Mouse (Mus musculus) limb, embryonic 10.5 days (tissue): ENCODE measurements around the gene Gstm7. TPM values are rescaled to one million over a fixed set of nuclear protein-coding genes. Genes with fewer than 3 reads are reported as not detected.
"Not testable (repeated sequence)": the region's sequence is repeated elsewhere in the genome, so short reads cannot be mapped to it uniquely, and the experiment has no call there.

Source experiments
- DNase-seq: peaks from one replicate; pipeline ENCODE4 v3.0.0-alpha.2; 2017; ENCODE audit warnings: low spot score
- H3K27ac ChIP-seq: fragments of 300-500 bp; sonication (generic); 2 replicates; pipeline ENCODE4 v1.5.1; 2016; ENCODE audit warnings: mild to moderate bottlenecking
- H3K27me3 ChIP-seq: fragments of 300-500 bp; sonication (generic); 2 replicates; pipeline ENCODE4 v1.6.1; 2016; ENCODE audit warnings: low read depth, mild to moderate bottlenecking; ENCODE audit not compliant: poor library complexity, severe bottlenecking
- H3K36me3 ChIP-seq: fragments of 300-500 bp; sonication (generic); 2 replicates; pipeline ENCODE4 v1.6.1; 2016; ENCODE audit warnings: mild to moderate bottlenecking, moderate library complexity
- H3K4me1 ChIP-seq: fragments of 300-500 bp; sonication (generic); 2 replicates; pipeline ENCODE4 v1.6.1; 2016
- H3K4me3 ChIP-seq: fragments of 300-500 bp; sonication (generic); 2 replicates; pipeline ENCODE4 v1.5.1; 2016; ENCODE audit warnings: mild to moderate bottlenecking, moderate library complexity
- H3K9me3 ChIP-seq: fragments of 300-500 bp; sonication (generic); replicated peaks from 2 replicates; pipeline ENCODE4 v1.6.1; 2016; ENCODE audit warnings: mild to moderate bottlenecking
- WGBS: fragments of 180-500 bp; shearing (Covaris S2); methylation state at CpG from one replicate; pipeline ENCODE4 v1.1.7; 2016; 5-methylcytosine and 5-hydroxymethylcytosine counted together
- polyA plus RNA-seq: library from polyadenylated mRNA; unstranded; fragments of >200 nt; fragmentation: Nextera tagmentation; extraction: Ambion mirVana; gene quantifications from 2 replicates; pipeline ENCODE4 v1.2.1, GENCODE M21; 2016

The Gstm7 gene
- polyA plus RNA-seq, 1 experiment from 2014 or later: 26.0 TPM

DNA sequence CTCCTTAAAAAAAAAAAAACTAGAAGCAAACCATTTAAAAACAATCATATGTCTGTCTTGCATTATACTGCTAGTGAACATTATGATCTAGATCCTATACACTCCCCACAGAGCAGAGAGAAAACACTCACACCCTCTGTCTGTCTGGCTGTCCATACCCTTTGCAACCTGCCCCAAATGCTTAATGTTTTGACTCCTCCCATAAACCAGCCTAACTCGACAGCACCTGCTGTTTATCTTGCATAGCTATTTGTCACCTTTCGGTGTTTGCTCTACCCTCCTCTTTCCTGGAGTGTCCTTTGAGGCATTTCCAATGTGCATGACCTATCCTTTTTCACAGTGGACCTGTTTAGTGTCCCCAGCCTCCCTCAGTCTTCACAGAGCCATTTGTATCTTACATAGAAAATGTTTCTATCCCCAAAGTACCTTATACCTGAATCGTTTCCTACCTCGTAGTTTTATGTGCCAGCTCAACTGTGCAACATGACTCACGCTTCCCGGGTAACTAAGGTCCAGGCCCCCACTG, 36.4 kb downstream of the Gstm7 start:
- peak overlapping the region; percentile 84 for H3K4me3 ChIP-seq
- peak overlapping the region; percentile 94 for H3K27ac ChIP-seq
- peaks cover 28% of the 10 kb centered on the region for H3K36me3 ChIP-seq
- H3K9me3 ChIP-seq: no peaks in the 10 kb centered on the region
- H3K4me1 ChIP-seq: peaks cover 14% of the 10 kb centered on the region
- whole genome bisulfite sequencing: 11% methylated on average over 6 of the region's 6 CpGs
- DNase-seq: no peak
- H3K27me3 ChIP-seq: no peaks in the 10 kb centered on the region

DNA sequence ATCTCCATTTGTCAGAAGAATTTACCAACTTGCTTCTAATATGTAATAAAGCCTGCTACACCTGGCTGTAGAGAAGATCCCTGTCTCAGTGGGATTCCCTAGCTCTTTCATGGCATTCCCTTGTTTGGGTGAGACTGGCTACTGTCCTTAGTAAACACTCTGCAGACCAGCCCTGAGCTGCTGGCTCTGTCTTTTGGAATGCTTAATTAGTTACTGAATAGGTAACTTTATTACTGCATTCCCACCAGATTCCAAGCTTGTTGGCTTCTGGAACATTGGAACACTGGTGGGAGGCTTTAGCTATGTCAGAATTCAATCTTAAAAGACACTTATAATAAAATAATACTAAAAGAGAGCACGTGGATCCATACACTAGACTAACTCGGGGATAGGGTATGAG, 42.4 kb downstream of the Gstm7 start:
- 85% methylated on average over 2 of the region's 2 CpGs for WGBS
- not testable (repeated sequence) for H3K27ac ChIP-seq

DNA sequence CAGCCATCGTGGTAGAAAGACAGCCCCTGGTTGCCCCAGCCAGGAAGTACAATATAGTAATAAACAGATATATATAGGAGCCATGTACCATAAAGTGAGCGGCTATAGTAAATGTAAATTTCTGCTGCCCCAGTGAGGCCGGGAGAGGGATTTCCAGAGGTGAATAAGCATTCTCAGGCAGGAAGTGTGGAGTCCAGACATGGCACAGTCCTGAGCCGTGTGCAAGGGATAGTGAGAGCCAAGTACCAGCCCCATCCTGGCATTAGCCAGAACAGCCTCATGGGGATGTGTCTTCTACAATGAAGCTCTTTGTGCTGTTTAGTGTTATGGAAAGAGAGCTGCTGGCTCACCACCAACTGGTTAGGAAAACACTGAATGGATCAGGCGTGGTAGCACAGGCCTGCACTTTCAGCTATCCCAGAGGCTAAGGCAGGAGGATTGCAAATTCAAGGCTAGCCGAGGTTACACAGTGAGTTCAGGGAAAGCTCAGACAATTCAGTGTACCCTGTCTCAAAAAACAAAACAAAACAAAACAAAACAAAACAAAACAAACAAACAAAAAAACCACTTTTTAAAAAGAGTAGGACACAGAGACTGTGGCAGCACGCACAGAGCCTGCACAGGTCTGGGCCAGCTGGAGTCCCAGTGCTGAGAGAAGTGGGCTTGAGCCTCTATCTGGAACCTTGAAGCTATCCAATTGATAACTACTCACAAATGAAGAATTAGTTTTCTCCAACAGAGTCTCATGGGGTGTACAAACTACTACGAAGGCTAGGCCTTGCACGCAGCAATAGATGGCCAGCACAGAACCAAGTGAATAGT, 43.7 kb downstream of the Gstm7 start:
- H3K4me3 ChIP-seq: no peak overlapping the region
- no peaks in the 10 kb centered on the region for H3K9me3 ChIP-seq
- H3K4me1 ChIP-seq: no peaks in the 10 kb centered on the region
- 91% methylated on average over 9 of the region's 9 CpGs for WGBS
- no peaks in the 10 kb centered on the region for H3K27me3 ChIP-seq
- 0 out of 2 replicates have a peak, but pooled peaks cover 2% of the 10 kb centered on the region for H3K36me3 ChIP-seq
- H3K27ac ChIP-seq: no peak overlapping the region
- no peak for DNase-seq

More for the DNA sequence above, 42.4 kb downstream of the Gstm7 start:
- H3K4me3 ChIP-seq, H3K27me3 ChIP-seq, H3K36me3 ChIP-seq, H3K9me3 ChIP-seq, H3K4me1 ChIP-seq, DNase-seq: not testable (repeated sequence)

DNA sequence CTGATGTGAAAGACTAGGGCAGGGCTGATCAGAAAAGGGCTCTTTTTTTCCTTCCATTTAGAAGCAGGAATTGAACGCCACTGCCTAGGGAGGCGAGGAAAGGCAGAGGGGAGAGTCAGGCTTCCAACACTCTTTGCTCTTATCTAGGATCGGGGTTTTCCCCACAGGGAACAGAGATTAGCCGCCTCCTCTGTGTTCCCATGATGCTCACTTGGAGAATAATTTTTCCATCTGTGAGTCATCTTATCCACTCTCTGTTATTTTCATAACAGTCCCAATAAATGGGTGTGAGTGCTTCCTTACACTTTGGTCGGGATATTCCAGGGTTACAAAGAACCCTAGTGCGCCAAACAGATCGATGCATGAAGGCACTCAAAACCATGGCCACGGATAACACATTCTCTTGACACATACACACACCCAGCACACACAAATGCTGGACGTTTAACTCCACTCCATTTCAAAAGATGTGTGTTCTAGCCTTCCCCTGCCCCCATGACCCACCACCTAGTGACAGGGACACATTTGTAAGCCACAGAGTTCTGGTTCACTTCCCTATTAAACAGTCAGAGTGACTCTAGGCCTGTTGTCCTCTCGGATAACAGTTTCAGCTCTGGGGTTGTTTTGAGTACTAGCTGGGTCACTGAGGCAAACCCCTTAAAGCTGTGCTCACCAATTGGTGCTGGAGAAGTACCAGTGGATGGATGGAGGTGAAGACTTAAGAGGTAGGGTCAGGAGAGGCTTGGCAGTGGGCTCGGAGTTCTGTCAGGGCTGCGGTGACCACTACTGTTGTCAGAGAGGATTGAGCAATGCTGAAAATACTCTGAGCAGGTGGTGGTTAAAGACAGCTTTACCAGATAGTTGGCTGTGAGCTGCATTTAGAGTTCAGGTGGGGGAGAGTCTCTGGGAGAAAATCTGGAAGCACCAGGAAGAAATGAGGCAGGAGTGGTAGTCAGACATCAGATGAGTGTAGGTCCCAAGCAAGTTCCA, 53.6 kb downstream of the Gstm7 start:
- Histone ChIP-seq H3K9me3 (no peaks in the 10 kb centered on the region), H3K27ac (no peak overlapping the region), H3K27me3 (no peaks in the 10 kb centered on the region), H3K4me1 (0 out of 2 replicates have a peak, but pooled peaks cover 5% of the 10 kb centered on the region), H3K4me3 (no peak overlapping the region), H3K36me3 (no peaks in the 10 kb centered on the region)
- 89% methylated on average over 12 of the region's 12 CpGs for WGBS
- no peak for DNase-seq

DNA sequence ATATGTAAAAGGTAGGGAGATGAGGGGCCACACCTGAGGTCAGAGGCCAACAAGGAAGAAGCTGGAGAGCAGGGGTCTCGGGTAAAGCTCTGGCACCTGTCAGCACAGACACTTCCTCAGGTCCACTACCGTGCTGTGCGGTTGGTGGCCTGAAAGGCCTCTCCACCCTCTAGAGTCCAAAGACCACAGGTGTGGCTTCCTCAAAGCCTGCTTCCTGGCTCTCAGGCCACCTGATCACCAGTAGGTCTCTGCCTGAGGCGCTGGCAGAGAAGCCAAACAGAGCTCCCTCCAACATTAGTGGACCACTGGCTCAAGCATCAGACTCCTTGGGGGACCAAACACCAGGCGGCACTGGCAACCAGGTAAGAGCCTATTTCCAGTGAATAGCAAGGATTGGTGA, 54.6 kb downstream of the Gstm7 start, which contains the start of gene Eps8l3:
Gene Eps8l3 (plus strand): TSS at position 225 of the 400 bp plus-strand sequence.
- Histone ChIP-seq H3K36me3 (no peaks in the 10 kb centered on the region), H3K27me3 (no peaks in the 10 kb centered on the region), H3K27ac (no peak within 1 kb of the TSS), H3K4me1 (0 out of 2 replicates have a peak, but pooled peaks cover 5% of the 10 kb centered on the region), H3K4me3 (no peak within 1 kb of the TSS), H3K9me3 (no peaks in the 10 kb centered on the region)
- WGBS: 88% methylated on average over 5 of the region's 5 CpGs
- DNase-seq: no peak

Other genes with a start within 250 kb of the Gstm7 start
- gene Ahcyl1, start 235.3 kb downstream of the Gstm7 start, polyA plus RNA-seq: 83.4 and 98.2 TPM in 2 replicates
- gene Csf1, start 171.3 kb downstream of the Gstm7 start, polyA plus RNA-seq: 3.4 and 4.6 TPM in 2 replicates
- not detected in 2 replicates for gene Eps8l3, start 54.6 kb downstream of the Gstm7 start, polyA plus RNA-seq
- gene Gstm5, start 36.0 kb downstream of the Gstm7 start, polyA plus RNA-seq: 198 and 203 TPM in 2 replicates
- gene Gstm6, start 11.9 kb upstream of the Gstm7 start, polyA plus RNA-seq: 1.8 and 3.6 TPM in 2 replicates
- not detected in 2 replicates for gene Gstm3, start 37.5 kb upstream of the Gstm7 start, polyA plus RNA-seq
- gene Gstm2, start 54.6 kb upstream of the Gstm7 start, polyA plus RNA-seq: 19.1 and 26.1 TPM in 2 replicates
- 27.5 and 27.8 TPM in 2 replicates for gene Gstm1, start 86.2 kb upstream of the Gstm7 start, polyA plus RNA-seq
- 11.6 and 15.1 TPM in 2 replicates for gene Gstm4, start 113.1 kb upstream of the Gstm7 start, polyA plus RNA-seq
- 68.8 and 69.7 TPM in 2 replicates for gene Ampd2, start 154.8 kb upstream of the Gstm7 start, polyA plus RNA-seq
- 1.6 and 2.4 TPM in 2 replicates for gene Gnat2, start 161.0 kb upstream of the Gstm7 start, polyA plus RNA-seq
- gene Gnai3, start 214.3 kb upstream of the Gstm7 start, polyA plus RNA-seq: 178 and 197 TPM in 2 replicates
- gene Gpr61, start 223.1 kb upstream of the Gstm7 start, polyA plus RNA-seq: 0.08 TPM in 1 of 2 replicates, not detected in the other